Mouse (Mus musculus) heart, postnatal 10 days (tissue): Measurements from ENCODE around the gene Gm6121. TPM values are rescaled to one million over a fixed set of nuclear protein-coding genes. Genes with fewer than 3 reads are reported as not detected.
"Not testable (repeated sequence)": the region's sequence is repeated elsewhere in the genome, so short reads cannot be mapped to it uniquely, and the experiment has no call there.

Experiments used
- DNase-seq, 2 experiments: peaks; one replicate each; pipeline ENCODE4 v3.0.0; 2021
- intact Hi-C: fragments of 180-260 bp; cut with DNase I; formaldehyde crosslinking; loops from one replicate; pipeline ENCODE4 v1.15.1; 2025
- total RNA-seq, 2 experiments: library from RNA; stranded (reverse); gene quantifications; 2 replicates each; pipeline ENCODE4 v1.2.3; 2021

Gene Gm6121
- total RNA-seq, result not detected

GRCm38 (mm10) chrX:26935597-26935996 is at the start of gene Gm6121:
TSS of gene Gm6121 (minus strand) at chrX:26935697.
- intact Hi-C loops, DNase-seq: not testable (repeated sequence)

Other genes with a start within 250 kb of the Gm6121 start
- not detected for gene Gm14525, start 233.1 kb downstream of the Gm6121 start, total RNA-seq